Mouse (Mus musculus) ES-CJ7 (cell line): ENCODE results near the gene Itga6.
A peak's percentile ranks its signal among the peaks of the same experiment; 100 is the strongest.

Source experiments
- DNase-seq: peaks from one replicate; pipeline ENCODE4 v3.0.0; 2011; ENCODE audit warnings: low read depth, low spot score

The Itga6 gene

DNA sequence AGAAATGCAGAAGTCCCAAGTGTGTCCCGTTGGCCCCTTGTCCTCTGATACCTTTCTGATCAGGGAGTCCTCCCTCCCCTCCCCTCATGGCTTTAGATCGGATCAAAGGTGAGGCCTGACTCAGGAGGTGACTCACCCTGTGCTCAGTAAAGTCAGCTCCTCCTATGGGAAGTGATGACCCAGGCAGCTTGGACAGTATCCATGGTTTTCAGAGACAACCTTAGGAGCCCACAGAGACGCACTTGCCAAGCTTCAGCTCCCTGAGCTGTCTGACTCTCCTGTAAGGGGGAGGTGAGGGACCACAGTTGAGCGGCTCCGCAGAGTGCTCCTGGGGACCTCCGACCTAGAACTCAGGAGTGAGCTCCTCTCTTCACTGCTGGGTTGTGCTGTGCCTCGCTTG is 56.3 kb downstream of the Itga6 start:
- DNase-seq, result no peak

DNA sequence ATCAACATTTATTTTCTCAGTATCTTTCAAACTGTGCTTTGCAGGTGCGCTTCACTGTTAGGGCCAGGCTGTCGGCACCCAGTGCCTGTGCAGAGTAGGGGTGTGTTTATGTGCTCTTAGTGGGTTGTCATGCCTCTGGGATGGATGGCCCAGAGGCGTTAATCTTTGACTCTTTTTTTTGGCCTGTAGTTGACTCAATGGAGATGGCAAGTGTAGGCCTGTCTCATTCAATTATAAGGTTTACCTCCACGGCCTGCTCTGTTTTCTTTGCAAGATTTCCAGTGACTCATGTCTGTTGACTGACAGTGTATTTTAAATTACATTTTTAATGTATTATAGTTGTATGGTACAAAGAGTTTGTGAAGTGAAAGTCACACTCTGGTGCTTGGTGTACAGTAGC is 56.7 kb downstream of the Itga6 start:
- DNase-seq, result no peak

DNA sequence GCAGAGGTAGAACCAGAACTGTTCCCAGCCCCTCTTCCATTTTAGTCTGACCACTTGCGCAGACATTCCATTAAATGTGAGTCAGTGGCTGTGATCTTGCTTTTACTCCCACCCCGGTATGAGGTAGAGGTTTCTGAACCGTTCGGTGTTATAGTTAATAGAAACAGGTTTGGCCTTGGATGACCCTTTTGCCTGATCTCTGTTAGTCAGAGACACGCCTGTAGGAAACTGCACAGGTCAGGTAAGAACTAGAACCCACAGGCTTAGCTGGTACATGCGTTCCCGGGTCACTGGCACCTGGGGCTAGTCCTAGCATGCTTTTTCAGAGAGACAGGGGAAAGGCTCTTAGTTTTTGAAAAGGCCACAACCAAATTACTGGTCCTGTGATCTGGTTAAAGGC is 59.7 kb downstream of the Itga6 start:
- DNase-seq, result peak; percentile 67

DNA sequence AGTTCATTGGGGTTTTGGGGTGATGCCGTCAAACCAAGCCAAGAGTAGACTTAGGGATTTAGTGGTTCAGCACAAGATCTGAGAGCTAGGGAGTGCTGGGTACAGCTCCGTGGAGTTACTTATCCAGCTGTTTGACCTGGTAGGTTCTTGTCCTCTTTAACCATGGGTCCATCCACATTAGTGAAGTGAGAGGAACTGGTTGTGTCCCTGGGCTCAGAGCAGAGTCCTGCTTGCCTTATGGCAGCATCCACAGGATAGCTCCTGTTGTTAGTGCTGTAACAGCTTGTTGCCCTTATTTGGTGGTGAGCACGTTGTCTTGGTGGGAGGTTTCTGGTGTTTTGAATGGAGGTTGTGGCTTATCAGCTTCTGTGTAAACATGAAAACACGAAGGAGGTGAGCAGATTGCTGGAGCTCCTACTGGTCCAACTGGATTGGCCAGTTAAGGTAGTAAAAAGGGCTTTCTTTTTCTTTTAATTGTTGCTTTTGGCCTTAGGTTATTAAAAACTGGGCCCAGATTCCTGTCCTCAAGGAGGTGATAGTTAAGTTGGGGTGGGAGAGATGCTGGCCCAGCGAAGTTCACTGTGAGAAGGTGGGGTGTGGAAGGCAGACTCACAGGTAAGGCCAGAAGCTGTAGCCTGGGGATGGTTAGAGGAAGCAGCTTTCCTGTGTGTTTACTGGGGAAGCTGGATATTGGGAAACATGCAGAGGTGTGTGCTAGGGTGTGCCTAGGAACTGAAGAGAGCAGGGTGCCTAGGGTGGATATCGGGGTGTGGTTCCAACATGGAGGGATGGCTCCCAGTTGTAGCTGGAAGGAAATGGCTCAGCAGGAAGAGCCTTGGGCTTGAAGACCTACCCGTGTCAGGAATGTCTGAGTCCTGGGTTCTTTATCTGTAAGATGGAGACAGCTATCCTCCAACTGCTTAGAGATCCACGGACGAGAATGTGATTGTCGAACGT is 60.5 kb downstream of the Itga6 start:
- peak; percentile 65 for DNase-seq

DNA sequence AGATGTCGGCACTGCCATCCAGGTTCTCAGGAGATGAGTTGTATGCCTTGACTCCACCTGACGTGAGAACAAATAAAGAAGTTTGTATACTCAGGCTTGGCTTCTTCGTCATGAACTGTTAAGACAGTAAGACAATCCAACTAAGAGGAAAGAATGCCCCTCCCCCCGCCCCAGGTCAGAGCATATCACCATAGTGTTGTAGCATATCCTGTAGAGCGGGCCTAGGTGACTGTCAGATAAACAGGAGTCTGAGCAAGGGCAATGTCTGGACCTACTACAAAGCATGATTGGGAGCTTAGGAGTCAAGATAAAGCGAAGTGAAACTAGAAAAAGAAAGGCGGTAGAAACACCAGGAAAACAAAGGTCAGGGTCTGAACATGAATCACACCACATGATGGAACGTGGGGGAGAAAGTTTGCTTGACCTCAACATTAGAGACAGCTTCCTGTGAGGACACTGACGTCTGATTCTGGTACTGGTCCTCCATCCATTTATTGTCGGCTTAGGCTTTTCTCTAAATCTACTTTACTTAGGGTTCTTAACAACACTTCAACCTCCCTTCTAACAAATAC is 64.0 kb downstream of the Itga6 start:
- no peak for DNase-seq

DNA sequence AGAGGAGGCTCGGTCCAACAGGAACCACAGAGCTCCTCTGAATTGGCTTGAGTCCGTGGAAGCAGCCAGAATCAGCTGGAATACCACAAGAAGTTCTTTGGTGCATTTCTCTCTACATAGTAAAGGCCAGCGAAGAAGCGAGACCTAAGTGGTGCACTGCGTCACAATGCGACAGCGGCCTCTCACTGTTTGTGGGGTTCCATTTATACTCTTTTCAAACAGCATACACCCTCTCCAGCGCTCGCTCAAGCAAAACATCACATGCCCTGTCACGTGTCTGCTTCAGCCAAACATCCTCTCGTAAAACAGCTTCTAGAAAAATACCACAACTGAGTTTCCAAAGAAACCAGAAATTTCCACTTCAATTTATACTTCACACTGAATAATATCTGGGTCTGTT is 64.6 kb downstream of the Itga6 start:
- DNase-seq, result no peak

DNA sequence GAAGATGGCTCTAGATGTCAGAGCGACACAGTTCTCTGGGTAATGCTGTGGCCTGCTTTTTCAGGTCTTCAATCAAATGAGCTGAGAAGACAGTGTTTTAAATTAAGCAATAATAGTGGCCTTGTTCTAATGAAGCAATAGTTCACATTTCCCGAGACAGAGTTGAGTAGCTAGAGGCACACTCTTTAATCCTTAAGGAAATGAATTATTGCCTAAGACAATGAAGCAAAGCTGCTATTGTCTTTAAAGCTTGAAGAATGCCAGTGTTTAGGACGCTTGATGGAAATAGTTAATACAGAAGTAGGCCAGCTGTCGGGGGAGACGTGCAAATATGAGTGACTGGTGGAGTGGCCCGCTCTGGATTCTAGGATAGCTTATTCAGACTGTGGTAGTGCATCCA is 65.5 kb downstream of the Itga6 start:
- no peak for DNase-seq

DNA sequence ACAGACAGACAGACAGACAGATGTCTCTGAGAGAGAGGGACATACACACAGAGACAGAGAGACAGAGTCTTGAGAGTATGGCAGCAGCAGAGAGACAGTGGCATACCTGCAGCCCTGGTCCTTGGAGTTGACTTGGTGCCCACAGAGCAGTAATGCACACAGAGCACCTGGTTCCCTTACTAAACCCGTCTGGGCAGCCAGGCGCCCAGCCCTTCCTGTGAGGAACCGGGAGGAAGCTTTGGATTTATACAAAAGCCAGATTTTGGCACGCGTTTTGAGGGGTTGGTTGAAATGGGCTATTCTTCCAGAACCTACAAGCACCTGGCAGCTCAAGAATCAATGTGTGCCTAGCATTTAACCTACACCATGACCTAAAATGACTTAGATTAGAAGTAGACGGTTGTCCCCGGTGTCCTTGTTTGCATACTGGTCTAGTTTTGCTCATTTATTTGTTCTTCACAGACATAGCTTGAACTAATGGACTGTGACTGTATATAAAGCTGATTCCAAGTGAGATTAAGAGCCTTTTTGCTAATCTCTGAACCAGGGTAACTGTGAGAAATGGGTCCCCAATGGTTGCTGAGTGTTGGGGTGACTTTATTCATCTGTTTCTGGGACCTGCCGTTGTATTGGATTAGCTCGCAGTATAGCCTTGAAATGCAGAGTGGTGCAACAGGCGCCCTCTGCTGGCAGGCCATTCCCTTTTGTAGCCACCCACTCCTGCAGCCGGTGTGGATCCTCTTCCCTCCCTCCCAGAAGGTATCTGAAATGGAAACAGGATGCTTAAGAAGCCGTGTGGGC is 67.0 kb downstream of the Itga6 start:
- DNase-seq, result peak; percentile 80

DNA sequence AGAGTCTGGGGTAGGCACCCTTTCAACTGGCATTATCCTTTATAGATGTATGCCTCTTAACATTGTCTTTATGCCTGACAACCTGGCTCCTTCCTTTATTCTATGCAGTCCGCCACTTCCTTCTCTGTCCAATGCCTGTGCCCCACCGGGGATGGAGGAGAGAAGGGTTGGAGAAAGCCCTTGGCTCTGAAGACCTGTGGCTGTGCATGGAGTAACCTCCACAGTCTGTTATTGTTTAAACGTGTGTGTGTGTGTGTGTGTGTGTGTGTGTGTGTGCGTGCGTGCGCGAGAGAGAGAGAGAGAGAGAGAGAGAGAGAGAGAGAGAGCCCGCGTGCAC is 67.6 kb downstream of the Itga6 start:
- DNase-seq, result no peak

DNA sequence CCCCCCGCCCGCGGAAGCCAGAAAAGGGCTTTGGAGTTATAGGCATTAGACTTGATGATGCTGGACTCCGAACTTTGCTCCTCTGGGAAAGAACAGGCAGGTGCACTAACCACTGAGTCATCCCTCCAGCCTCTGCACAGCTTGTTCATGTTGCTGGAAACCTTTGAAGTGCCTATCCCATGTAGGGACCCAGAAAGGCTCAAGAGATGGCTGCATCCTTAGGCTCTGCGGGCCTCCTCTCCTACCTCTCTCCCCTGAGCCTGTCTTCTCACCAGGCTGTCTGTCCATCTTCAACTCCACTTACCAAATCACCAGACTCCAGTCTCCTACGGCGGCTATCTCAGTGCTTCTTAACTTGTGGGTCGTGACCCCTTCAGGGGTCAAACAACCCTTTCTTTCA is 68.0 kb downstream of the Itga6 start:
- no peak for DNase-seq

DNA sequence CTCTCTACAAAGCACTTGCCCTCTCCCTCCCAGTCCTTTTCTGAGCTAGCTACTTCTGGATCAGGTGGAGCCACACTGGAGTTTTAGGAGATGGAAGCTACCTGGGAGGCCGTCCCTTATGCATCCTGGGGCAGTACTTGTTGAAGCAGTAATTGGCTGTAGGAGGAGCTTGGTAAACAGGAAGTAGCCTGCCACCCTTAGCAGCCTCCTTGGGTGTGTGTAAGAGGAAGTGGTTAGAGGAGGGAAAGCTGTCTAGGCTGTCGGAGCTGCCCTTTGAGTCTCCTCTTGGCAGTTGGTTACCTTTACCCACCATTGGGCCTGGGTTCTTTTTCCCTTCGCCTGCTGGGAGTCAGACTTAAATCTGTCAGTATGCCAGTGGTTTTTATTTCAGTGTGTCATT is 68.6 kb downstream of the Itga6 start:
- DNase-seq, result peak; percentile 63

DNA sequence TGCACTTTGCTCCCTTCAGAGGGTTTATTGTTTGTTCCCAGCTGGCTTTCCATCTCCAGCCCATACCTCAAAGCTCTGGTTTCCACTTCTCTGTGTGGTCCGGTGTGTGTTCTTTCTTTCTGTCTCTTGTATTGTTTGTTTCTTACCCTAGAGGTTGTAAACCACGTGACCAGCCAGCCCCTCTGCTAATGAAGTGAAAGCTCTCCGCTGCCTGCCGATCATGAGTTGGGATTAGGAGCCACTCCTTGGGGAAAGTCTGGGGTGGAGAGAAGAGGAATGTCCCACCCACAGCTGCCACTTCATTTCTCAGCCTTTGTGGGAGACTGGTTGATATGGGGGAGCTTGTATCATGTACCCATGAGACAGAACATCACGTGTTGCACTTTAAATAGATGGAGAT is 69.9 kb downstream of the Itga6 start:
- DNase-seq, result no peak

DNA sequence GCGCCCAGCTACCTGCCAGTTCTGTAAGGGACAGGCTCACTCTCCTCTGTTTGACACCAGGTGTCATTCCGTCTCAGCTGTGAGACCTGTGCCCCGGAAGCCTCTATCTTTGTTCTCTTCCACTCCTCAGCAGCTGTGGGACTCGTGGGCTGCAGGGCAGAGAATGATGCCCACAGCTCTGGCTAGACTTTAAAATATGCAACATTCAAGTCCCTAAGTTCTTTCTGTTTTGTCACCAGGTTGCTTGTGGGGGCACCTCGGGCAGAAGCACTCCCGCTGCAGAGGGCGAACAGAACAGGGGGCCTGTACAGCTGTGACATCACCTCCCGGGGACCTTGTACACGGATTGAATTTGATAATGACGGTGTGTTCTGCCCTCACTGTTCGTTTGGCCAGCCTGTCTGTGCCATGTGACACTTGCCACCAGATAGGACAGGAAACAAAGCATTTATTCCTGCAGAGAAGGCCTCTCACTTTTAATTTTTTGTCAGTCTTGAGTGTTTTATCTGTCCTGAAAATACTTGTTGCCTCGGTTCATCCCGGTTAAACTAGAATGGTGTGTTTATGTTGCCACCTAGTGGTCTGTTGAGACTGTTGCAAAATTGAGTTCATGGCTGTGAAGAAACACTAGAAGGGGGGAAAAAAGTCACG is 71.1 kb downstream of the Itga6 start:
- peak; percentile 78 for DNase-seq

DNA sequence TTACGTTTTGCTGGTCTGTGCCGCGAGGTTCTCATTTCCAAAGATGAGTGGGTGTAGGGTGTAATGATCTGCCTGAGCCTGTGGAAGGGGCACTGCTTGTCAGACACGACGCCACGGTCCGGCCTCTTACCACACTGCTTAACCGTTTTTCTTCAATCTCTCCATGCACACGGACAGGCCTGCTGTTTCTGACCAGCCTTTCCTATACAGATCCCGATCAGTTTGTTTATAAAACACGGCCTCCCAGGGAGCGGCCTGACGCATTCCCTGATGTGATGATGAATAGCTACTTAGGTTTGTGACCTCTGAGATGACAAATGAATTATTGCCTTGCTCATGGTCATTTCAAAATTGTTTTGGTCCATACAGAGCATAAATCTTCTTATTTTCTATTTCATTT is 78.7 kb downstream of the Itga6 start:
- DNase-seq, result no peak

DNA sequence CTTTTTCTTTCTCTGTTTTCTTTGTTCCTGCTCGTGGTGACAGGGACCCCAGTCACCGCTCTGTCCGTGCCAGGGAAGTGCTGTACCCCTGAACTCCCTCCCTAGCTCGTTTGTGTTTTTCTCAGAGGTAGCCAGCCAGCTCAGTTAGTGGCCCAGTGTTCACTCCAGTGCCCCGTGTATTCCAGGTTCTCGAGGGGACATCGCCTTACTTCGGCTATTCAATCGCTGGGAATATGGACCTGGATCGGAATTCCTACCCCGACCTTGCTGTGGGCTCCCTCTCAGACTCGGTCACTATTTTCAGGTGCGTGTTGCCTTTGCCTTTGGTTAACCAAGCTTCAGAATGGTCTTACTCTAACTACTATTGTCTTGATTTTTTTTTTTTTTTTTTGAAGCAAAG is 82.3 kb downstream of the Itga6 start:
- no peak for DNase-seq

DNA sequence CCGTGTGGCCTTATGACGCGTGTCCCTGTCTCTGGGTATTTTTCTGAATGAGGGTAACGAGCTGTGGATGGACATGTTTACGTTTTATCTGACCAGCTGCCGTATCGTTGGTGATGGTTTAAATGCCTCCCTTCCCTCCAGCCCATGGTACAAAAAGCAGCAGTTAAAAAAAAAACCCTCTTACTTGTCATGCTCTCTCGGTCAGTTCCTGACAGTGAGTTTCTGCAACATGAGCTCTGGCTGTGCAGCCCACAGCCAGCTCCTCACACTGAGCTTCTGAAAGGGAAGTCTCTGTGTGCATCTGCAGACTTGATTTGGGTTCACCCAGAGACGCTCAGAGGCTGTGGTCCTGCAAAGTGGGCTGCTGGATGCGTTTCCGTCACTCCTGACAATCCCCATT is 83.5 kb downstream of the Itga6 start:
- DNase-seq, result no peak

DNA sequence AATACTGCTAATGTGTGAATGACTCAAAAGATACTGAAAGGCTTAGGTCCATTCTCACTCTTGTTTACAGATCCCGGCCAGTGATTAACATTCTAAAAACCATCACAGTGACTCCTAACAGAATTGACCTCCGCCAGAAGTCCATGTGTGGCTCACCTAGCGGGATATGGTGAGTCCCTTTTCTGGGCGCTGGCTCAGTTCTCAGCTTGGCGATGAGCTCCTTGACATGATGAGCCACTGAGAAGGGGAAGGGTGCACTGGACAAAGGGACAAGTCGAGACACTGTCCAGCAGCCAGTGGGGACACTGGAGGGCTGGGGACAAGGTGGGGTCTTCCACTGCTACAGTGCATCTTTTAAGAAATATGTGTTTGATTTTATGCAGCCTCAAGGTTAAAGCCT is 88.2 kb downstream of the Itga6 start:
- no peak for DNase-seq

DNA sequence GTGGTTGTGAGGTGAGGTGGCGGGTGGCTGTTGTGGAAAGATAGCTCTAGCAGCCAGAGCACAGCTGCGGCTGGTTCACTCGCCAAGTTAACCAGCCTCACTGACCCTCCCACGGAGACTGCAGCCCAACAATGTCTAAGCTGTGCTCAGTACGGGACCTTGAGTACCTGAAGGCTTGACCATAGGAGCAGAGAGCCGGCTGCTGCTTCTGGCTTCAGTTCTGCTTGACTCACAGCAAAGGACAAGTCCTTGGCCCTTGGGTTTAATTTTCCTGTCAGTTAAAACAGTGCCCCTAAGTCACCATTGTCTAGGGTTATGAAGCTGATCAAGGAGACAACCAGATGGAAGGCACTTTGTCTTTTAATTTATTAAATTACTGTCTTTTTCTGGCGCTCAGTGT is 89.0 kb downstream of the Itga6 start:
- DNase-seq, result no peak

DNA sequence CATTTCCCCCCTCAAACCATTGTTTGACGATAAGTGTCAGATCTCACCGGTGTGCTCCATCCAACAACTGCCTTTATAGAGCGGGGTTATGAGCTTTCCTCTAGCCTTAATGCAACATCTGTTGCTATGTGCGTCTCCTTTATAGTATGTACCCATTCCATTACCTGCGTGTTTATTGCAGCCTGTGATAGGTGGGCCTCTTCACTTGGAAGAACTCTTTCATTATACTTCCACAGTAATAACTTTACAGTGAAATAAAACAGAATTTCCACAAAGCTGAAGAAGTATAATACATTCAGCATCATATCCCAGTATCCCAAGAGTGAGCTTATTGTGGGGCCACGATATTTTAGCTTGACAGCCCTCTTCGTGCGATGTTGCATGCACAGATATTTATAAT is 90.1 kb downstream of the Itga6 start:
- DNase-seq, result no peak

DNA sequence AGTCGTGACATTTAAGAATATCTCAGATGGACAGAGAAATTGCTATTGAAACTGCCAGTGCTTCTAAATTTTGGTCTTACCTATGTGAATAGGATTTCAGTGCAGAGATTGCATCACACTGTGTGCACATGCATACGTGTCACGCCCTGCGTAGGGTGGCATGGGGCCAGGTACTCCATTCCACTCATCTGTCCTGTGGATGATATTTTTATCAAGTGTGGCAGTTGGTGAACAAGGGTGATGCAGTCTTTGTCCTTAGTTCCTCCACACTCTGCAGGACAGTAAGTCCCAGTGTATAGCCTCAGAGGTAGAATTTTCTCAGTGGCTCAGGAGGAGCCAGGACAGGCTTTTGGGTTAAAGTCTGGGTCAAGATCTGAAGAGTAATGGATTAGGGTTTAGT is 90.8 kb downstream of the Itga6 start:
- no peak for DNase-seq

DNA sequence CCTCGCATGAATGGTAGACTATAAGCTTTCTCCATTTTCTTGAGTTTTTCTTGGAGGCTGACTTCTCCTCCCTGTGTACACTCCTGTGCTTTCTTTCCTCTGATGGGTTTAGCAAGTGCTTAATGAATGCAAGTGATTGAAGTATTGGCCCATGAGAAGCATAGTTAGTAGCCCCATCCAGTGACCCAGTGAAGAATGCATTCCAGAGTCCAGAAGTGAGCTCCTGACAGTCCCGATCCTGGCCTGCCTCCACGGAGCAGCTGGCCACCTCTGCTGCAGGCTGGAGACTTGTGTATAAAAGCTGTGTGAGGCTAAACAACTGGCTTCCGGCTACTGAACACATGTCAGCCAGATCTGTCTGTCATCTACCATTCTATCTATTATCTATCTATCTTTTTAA is 91.8 kb downstream of the Itga6 start:
- DNase-seq, result no peak

DNA sequence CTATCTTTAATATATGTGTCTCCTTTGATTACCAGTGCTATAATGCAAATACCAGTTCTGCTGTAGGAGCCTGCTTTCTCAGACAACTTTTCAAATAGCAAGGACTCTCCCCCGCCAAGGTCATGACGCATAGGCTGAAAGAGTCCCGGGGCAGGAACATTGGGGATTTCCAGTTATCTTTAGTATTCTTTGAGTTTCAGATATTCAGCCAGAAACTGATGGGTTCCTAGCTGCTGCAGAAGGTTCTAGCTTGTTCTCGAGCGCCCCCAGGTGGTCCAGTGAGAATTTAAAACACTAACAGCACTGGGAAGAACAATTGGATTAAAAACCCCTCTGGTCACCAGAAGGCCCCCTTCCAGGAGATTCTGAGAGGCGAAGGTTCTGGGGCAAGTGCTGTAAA is 92.4 kb downstream of the Itga6 start:
- DNase-seq, result peak; percentile 65
